Mouse (Mus musculus) adrenal gland, postnatal 4 days (tissue): ENCODE measurements around the gene Nip7. TPM values are rescaled to one million over a fixed set of nuclear protein-coding genes. Genes with fewer than 3 reads are reported as not detected.
A peak's percentile ranks its signal among the peaks of the same experiment; 100 is the strongest.
"Not testable (repeated sequence)": the region's sequence is repeated elsewhere in the genome, so short reads cannot be mapped to it uniquely, and the experiment has no call there.

ENCODE experiments used
- DNase-seq, 2 experiments: peaks; one replicate each; pipeline ENCODE4 v3.0.0; 2021 to 2022; ENCODE audit warnings: low spot score in 2 of 2, mixed read lengths in 2 of 2
- total RNA-seq, 2 experiments: library from RNA; stranded (reverse); gene quantifications; 2 replicates each; pipeline ENCODE4 v1.2.3; 2021

The Nip7 gene
- total RNA-seq, 2 experiments from 2014 or later: 57.7 to 60.0 TPM

DNA sequence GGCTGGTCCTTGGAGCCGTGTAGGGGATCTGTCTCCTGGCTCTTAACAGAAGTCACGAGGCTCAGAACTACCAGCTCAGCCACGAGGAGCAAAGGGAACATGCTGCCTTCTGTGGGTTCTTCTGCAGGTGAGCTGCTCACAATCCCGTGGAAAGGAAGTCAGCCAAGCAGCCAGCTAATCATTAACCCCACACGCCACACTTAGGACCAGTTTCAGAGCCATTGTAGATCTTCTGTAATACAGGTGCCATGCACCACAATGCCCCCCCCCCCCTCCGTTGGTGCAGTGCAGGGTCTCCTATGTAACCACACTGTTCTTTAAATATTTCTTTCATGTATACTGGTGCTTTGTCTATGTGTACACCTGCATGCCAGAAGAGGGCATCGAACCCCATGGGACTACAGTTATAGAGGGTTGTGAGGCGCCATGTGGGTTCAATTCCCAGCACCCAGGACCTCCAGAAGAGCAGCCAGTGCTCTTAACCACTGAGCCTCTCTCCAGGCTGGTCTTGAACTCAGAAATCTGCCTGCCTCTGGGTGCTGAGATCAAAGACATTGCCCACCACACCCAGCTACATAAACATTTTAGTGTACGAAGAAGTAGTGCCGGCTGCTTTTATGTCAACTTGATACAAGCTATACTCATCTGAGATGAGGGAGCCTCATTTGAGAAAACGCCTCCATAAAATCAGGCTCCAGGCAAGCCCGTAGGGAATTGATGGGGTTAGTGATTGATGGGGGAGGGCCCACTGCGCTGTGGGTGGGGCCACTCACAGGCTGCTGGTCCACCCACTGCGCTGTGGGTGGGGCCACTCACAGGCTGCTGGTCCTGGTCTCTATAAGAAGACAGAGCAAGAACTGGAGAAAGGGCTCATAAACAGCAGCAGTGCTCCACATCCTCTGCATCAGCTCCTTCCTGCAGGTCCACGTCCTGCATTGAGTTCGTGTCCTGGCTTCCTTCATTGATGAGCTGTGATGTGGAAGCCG lies 9.1 kb downstream of the Nip7 start, which contains the start of gene Tmed6:
Gene Tmed6, minus strand, starts transcription at position 134 of the 986 bp plus-strand sequence.
- no peak for DNase-seq

DNA sequence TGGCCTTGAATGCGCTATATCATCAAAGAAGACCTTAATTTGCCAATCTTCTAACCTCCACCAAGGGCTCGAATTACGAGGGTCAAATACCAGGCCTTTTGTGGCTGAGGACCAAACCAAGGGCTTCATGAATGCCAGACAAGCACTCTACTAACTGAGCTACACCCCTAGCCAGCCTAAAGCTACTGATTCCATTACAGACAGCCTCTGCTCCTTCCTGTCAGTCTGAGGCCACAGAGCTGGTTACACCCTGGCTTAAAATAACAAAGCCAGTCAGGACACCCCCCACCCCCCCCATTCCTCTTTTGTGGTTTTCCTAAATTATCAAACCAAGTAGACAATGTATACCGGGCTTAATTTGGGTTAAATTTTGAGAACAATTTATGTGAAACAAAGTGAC lies 17.0 kb downstream of the Nip7 start:
- no peak for DNase-seq

DNA sequence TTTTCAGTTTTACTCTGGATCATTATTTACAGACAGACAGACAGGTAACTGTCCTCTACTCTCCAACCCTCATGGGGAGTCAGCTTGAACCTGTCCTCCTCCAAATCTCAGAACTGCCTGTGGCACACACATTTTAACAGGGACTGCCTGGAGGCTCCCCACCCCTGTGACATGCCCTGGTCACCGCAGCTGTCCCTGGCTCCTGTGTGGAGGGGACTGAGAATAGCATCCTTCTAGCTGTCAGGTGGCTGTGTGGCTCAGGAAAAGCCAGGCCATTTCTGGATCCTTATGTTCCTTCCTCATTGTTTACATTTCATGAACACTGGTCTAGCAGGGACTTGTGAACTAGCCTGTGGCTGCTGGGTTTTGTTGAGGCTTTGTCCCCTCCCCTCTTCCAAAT lies 17.5 kb downstream of the Nip7 start:
- no peak for DNase-seq

DNA sequence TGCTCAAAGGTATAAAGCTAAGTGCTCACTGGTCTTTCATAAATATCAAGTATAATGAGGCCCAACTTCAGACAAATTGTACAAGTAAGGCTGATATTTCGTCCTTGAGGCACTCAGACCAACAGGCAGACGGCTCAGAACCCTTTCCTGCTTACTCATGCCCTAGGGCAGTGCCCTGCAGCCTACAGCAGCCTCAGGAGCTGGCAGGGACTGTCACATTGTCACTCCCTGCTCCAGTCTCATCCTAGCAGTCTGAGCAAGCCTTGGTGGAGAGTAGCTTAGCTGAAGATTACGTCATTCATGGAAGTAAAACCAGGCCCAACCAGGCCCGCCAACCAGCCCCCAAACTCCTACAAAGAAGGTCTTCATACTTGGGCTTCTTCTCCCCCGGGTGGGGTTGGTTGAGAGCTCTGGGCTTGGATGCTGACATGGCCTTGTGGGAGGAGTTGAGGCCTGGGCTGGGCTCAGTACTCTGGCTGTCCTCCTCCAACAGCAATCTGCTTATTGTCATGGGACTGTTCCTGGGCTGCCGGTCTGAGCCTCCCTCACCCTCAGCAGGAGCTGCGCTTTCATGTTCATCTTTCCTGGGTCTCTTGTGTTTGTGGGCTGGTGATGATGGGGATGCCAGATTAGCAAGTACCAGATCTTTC lies 19.7 kb downstream of the Nip7 start:
- DNase-seq: no peak

DNA sequence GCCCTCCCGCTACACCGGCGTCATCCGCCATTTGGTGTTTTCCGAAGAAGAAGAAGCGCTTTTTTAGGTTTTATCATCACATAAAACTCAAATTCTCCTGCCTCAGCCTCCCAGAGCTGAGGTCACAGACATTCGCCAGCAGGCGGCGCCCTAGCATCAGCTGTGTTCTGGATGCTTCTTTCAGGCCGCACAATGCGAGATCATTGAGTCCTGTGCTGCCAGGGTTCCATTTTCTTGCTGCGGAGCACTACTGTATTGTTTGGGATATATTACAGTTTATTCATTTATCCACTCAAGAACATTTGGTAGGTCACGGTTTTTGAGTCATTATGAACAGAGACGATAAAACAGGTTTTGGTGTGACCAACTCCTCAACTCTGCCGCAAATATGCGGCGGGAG lies 28.7 kb downstream of the Nip7 start:
- DNase-seq: no peak

DNA sequence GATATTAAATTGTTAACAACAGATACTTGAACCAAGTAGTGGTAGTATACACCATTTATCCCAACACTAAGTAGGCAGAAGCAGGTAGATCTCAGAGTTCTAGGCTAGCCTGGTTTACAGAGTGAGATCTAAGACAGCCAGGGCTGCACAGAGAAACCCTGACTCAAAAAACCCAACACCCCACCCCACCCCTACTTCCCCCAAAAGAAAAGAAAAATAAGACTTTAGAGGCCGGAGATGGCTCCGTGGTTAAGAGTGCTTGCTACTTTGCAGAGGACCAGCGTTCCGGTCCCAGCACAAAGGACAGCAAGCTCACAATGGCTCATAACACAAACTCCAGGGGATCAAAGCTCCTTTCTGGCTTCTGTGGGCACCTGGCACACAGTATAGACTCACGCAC lies 29.3 kb downstream of the Nip7 start:
- DNase-seq: no peak

DNA sequence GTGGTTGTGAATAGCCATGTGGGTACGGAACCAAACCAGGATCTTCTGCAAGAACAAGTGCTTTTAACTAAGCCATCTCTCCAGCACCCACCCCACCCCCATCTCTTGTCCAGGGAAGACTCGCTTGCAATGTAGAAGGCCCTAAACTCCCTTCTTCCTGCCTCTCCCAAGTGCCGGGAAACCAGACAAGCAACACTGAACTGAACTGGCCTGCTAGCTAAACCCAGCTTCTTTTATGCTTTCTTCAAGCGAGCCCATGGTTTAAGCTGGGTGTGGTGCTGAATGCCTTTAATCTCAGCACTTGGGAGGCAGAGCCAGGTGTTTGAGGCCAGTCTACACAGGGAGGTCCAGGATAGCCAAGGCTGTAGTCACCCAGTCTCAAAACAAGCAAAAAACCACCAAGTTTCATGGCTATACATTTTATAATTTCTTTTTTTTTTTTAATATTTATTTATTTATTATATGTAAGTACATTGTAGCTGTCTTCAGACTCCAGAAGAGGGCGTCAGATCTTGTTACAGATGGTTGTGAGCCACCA lies 31.9 kb downstream of the Nip7 start:
- no peak for DNase-seq

DNA sequence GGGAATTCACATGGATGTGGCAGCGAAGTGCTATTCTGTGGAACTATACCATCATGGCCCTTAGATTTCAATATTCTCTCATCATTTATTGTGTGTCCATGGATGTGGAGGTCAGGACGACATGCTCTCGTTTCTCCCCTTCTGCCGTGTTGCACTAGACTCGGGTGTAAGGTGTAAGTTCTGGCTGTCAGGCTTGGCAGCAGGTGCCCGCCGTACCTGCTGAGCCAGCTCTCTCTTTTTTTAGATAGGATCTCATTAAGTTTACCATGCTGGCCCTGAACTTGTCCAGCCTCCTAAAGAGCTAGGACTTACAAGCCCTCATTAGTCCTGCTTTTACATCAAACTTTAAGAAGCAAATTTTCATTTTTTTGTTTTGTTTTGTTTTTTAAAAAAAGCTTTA lies 33.9 kb downstream of the Nip7 start:
- DNase-seq: no peak

DNA sequence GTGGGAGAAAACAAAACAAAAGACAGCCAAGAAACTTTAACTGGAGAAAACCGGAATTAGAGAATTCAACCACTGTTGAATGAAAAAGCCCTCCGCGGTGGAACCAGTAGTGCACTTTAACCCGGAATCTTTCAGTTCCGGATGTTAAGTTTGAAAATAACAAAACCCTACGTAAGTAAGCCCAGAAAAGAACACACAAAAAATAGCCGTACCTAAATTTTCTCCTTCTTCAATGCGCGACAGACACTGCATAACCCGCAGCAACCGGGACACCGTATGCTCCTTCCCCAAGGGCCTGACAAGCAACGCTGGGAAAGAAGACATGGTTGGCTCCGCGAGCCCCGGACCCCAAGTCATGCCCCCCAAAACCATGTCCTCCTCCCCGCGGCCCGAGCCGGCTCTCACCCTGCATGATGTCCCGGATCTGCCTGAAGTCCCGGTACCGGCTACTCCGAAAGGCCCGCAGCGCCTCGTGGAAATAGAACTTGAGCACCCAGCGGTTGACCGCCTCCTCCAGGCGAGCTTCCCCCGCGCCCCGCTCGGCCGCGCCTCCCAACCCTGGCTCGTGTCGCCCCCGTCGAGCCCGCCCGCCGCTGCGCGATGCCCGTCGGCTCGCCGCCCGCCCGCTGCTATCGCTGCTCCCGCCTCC lies 39.2 kb downstream of the Nip7 start:
- peak in 1 of 2 experiments; percentile 33 for DNase-seq

DNA sequence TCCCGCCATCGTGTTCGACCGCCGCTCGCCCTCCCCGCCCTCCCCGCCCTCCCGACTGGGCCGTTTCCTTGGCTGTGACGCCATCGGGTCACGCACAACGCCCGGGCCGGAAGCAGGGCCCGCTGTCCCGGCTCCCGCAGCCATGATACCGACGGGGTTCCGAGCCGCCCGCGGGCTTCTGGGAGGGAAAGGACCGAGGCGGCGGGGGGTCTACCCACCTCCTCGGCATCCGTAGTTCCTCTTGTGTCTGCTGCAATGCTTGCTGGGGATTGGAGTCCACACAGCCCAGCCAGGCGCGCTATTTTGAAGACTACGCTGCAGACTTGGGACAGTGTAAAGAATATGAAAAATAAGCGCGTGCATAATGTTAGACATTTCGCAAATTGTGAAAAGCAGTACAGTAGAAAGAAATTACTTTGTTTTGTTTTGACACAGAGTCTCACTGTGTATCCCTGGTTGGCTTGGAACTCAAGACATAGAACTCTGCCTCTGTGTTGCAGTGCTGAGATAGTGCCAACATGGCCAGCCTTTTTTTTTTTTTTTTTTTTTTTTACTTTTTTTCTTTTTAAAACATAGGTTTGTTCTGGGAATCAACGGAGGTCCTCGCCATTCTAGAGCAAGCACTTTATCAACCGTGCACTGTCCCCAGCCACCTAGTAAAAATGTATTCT lies 39.8 kb downstream of the Nip7 start, which contains the start of gene Terf2:
Gene Terf2, minus strand, starts transcription at position 182 of the 671 bp plus-strand sequence.
- DNase-seq: peak; percentile 76 to 86

DNA sequence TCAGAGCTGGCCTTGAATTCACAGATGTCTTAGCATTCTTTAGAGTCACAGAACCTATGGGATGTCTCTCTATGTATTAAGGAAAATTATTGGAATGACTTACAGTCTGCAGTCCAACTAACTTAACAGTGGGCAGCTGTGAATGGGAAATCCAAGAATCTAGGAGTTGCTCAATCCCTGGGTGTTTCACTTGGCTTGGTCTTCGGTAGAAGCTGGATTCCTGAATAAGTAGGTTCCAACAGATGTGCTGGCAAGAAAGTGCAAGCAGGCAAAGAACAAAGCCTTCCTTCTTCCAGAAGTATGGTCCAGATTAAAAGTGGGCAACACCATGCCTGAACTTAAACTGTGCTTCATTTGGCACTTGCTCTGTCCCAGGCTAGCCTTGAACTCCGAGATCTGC lies 44.0 kb downstream of the Nip7 start:
- DNase-seq: no peak

DNA sequence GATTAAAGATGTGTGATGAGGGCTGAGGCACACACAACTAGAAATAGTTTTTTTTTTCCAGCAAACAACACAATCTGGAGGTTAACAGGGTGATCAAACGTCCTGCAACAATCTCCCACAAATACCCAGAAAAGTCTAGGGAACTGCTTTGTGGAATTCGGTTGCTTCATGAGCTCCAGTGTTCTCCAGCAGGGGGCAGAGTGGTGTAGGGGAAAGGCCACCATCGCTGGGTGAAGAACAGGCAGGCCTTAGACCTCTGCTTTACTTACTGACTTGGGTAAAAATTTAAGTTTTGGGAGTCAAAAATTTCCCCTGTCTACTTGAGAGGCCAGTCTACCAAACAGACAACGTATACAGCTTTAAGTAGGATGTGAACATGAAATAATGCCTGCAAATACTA lies 47.9 kb downstream of the Nip7 start:
- DNase-seq: peak in 1 of 2 experiments; percentile 78

DNA sequence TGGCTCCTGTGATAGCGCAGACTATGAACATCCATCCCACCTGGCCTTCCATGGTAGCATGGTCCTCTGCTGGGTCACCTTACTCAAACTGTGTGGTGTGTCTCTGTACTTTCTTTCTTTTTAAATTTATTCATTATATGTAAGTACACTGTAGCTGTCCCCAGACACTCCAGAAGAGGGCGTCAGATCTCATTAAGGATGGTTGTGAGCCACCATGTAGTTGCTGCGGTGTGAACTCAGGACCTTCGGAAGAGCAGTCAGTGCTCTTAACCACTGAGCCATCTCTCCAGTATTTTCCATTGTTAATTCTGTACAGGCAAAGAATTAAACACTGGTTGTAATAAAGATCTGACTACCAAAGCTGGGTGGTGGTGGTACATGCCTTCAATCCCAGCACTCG lies 51.4 kb downstream of the Nip7 start:
- not testable (repeated sequence) for DNase-seq

DNA sequence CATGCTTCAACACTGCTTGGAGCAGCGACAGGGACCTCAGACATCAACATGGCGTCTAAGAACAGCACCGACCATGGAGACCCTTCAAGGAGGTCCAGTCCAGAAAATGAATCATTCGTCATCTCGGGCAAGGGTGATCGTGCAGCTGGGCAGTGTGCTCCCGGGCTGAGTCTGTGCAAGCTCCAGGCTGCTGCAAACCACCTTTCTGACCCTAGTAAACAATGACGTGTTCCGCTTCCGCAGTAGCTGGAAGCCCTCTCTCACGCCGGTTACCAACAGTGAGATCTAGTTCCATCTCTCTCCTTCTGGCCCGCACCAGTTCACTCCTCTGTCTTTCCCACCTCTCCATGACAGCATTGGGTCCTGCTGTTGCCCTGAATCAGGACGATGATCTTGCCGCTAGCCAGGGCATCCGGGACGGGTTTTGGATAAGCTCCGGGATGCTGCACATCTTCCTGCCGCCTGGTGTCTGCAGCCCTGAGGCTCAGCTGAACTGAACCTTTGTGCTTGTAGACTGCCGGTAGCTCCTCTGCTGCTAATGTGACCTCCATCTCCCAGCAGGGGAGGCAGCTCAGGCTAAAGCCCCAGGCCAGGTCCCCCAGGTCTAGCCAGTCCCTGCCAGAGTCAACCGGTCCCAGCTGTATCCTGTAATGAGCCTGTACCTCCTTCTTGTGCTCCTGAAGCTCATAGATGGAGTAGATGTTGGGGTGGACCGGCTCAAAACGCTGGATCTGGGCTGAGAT lies 52.5 kb downstream of the Nip7 start:
- DNase-seq: no peak

DNA sequence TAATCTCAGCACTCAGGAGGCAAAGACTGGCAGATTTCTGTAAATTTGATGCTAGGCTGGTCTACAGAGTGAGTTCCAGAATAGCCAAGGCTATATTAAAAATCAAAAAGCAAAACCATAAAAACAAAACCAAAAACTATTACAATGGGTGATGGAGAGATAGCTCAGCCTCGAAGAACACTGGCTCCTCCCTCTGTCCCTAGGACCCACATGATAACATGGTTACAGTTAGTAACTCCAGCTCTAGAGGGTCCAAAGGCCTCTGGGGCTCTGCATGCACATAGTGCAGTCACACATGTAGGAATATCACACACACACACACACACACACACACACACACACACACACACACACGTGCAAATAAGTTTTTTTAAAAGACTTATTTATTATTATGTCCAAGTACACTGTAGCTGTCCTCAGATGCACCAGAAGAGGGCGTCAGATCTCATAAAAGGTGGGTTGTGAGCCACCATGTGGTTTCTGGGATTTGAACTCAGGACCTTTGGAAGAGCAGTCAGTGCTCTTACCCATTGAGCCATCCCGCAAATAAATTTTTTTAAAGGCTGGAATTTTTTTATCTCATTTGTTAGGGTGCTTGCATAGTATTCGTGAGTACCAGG lies 53.2 kb downstream of the Nip7 start:
- DNase-seq: no peak
